Mouse (Mus musculus) ES-E14 (cell line): ENCODE results near the gene Pcsk5.

Source experiments
- CHD2 ChIP-seq: IDR thresholded peaks from 2 replicates; pipeline ENCODE4 v1.6.1; 2014; ENCODE audit warnings: mild to moderate bottlenecking, low read depth, low read length, inconsistent platforms
- MAFK ChIP-seq: IDR thresholded peaks from 2 replicates; pipeline ENCODE4 v1.6.1; 2014; ENCODE audit warnings: mild to moderate bottlenecking, low read depth, low read length, inconsistent platforms; ENCODE audit not compliant: insufficient read depth
- ZC3H11A ChIP-seq: IDR thresholded peaks from 2 replicates; pipeline ENCODE4 v1.6.1; 2012; ENCODE audit warnings: low read depth, mild to moderate bottlenecking, inconsistent platforms, low read length, borderline replicate concordance

DNA sequence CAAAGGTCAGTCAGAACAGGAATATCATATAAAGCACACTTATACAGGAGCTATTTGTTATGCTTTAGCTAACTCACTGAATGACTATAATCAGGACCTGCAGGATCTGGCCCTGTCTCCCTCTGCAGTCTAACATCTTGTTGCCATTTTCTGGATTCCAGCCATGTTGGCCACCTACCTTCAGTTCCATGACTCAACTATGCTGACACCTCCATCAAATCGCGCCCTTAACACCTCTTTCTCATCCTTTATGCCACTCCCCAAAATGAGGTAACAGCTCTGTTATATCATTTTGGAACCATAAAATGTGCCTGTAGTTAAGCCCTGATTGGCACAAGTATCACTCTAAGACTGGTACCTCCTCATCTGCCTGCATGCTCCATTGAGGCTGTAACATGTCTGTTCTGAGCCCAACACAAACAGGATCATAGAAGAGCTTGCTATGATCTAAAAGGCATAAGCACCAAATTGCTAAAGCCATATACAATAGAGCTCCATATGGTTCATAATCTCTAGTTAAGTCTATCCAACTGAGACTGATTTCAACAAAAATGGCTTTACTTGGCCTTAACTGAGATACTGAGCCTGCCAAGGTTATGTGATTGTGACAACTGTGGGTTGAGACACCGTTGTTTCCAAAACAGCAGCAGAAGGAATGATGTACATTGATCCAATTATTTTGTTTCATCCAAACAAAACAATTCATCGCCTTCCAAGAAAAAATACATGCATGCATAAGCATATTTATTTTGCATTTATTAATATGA, 37.8 kb downstream of the Pcsk5 start:
- TF ChIP-seq ZC3H11A (no peak), CHD2 (no peak), MAFK (no peak)
